Mouse (Mus musculus) stomach, postnatal 0 days (tissue): ENCODE results near the gene Nme9.

Source experiments
- CTCF ChIP-seq: IDR thresholded peaks from 2 replicates; pipeline ENCODE4 v1.5.1; 2016; ENCODE audit warnings: antibody characterized with exemption, low read depth, mild to moderate bottlenecking, moderate library complexity
- EP300 ChIP-seq: optimal IDR thresholded peaks from 2 replicates; pipeline ENCODE3; 2016; ENCODE audit warnings: antibody characterized with exemption

DNA sequence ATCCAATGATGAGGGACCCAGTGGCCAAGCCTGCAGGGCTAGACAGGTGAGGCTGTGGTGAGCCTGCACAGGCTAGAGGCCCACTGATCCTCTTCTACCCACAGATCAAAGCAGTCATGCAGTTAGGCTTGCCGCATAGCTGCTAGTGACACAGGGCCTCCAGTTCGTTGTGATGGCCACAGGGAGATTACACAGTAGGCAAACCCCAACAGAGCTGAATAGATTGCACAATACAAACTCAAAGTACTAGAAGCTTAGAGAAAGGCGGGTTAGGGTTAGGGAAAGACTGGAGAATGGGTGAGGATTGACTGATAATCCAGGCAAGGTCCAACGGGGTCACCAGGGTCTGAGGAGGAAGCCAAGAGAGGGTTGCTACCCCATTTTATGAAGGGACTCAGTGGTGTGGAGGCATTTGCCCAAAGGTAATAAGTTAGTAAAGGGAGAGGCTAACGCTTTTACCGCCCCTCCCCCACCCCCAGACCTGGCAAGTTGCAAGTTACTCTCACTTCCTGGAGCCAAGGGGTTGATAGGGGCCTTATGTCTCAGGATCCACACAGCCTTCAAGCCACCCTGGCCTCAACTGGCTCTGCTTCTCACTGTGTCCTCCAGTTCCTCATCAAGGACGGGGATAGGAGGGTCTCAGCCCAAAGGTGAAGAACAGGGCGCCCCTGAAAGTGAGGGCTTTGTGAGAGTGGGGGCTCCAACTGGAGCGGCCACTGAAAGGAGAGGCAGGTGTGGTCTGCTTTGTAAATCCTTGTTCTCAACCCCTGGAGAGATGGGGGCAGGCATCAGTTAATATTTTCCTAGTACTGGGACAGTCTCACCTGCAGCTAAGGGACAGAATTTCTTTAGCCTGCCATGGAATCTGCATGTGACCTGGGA lies 27.3 kb upstream of the Nme9 start:
- TF ChIP-seq CTCF (no peak), EP300 (no peak)
